Mouse (Mus musculus) mature B cell (primary cell): ENCODE data around the gene Acsbg1.
"Not testable (repeated sequence)": the region's sequence is repeated elsewhere in the genome, so short reads cannot be mapped to it uniquely, and the experiment has no call there.

Experiments
- in situ Hi-C: fragments of 300-500 bp; cut with MboI; formaldehyde crosslinking; loops from 2 replicates; pipeline ENCODE4 v1.14.3; 2019

The Acsbg1 gene

DNA sequence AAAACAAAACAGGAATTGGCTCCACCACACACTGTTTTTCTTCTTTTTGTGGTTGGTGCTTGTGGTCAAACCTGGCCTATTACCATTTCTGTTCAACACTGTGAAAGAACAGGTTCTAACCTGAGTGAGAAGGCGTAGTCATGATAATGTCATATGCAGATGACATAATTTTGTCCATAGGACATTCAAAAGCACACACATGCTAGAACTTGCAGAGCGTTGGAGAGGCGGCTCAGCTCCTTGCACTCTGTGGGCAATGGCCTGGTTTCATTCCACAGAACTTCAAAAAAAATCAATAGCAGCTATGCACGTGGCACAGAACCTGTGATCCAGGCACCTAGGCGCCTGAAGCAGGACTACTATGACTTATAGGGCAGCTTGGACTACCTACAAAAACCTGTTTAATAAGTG, 48.9 kb downstream of the Acsbg1 start:
- in situ Hi-C loops, result no loop called here

DNA sequence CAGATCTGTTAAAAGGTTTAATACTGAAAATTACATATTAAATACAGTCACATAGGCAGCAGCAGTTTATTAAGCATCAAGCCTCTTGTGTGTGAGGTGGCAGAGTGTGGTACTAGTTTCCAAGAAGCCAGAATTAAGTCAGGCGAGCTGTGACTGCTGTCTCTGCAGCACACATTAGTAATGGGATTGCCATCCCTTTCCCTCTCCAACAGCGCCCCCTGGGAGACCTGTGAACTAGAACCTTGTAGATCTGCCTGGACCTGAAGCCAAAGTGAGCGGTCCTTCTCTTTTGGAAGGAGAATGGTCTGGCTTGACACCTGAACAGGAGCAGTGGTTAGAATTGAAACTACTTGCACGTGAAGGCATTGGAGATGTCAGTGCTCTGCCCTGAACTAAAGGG, 56.8 kb downstream of the Acsbg1 start:
- in situ Hi-C loops, result no loop called here

DNA sequence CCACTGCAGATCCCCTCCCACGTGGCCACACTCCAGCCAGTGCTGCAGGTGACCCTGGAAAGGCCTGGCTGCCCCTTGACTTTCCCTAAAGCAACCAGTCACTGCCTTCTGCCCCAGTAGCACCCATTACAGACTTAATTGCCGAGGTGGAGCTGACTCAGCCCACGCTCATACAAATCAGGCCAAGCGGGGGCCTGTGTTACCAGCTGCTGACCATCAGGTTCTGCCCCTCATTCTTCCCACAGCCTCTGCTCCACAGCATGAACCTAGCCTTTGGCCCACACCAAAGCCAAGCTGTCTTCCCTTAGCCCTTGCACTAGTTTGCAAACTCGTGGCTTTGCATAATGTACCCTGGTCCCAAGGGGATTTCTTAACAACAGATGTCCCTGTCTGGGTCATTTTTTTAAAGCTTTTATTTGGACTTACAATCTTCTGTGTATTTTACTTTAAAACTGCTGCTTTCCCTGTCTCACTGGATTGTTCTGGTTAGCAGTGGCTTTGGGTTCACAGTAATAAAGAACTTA, 57.5 kb downstream of the Acsbg1 start:
- in situ Hi-C loops, result no loop called here

DNA sequence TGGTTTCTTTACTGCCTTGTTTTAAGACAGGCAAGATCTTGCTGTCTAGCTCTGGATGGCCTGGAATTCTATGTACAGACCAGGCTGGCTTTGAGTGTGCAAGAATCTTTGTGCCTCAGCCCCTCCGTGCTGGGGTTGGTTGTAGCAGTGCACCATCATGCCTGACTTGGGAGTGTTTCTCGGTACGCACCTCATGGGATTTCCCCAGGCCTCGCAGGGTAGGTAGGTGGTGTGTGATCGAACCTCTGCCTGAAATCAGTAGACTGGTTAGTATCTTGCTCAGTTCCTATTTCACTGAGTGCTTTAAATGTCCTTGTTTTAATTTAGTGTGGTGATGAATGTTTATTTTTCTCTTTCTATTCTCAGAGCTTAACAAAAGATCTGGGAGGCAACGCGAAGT, 58.8 kb downstream of the Acsbg1 start:
- in situ Hi-C loops, result no loop called here

DNA sequence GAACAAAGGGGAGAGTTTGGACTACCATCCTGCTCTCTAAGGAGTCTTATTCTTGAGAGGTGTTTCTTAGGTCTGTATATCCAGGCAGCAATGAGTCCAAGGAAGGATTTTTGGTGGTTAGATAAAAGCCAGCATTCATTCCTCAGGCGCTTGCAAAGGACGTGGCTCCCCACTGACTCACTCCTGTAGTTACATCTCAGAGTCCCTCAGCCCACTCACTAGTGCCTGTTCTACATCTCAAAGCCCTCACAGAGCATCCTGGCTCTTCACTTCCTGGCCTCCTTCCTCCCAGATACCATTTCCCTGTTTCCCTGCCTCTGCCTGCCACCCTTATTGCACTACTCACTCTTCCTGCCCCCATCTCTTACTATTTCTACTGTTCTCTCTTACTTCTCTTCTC, 59.3 kb downstream of the Acsbg1 start:
- in situ Hi-C loops, result no loop called here

DNA sequence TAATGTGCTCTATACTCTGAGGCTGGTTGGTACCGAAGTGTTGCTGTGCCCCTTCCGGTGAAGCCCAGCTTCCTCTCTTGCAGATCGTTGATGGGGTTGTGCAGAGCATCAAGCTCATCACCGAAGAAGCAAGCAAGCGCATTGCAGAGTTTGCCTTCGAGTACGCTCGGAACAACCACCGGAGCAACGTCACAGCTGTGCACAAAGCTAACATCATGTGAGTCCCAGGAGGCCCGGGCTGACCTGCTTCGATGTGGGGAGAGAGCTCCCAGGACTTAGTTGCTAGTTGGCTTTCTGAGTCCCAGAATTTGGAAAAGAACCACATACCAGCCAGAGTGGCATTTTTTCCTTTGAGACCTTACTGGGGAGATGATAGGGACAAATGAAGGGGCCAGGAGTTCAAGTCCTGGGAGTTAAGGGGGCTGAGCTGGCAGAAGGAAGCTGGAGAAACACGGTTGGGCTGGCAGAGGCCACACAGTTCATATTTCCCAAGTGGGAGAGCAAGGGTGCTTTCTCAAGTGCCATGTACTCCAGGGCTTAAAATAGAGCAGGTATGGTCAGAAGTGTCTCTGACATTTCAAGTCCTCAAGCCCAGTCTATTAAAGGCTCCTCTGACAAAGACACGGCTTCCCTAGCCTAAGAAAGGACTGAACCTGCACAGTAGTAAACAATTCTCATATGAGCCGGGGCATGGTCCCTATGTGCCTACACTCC, 64.8 kb downstream of the Acsbg1 start:
- in situ Hi-C loops, result no loop called here

DNA sequence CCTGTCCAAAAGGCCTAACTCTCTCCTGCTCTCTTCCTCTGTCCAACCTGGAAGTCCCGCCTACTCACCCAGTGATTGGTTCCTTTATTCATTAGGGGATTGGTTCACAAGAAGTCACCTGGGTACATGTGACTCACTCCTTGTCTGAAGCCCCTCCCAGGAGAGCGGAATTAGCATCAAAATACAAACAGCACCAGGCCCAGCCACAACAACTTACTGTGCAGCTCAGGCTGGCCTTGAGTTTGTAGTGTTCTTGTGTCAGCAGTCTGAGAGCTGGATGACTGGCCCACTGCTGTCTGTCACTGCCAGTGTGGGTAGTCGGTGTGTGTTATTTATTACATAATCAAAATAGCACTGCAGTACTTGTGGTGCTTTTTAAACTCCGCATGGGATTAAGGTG, 68.0 kb downstream of the Acsbg1 start:
- in situ Hi-C loops, result not testable (repeated sequence)

DNA sequence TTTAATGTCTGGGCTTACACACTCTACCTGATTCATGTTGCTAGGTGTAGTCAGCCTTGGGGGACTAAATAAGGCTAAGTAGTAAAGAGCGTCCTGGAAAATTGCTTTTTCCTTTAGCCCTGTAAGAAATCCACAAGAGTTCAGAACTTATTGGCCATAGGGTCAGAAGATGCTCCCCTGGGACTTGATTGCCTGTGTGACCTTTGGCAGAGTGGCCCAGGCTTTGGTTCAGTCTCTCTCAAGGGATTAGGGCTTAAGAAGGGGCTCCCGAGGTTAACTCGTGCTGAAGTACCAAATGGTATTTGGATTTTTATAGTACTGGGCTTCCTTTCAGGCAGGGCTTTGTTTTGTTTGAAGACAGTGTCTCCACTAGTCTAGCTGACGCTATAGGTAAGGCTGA, 73.8 kb downstream of the Acsbg1 start:
- in situ Hi-C loops, result no loop called here

DNA sequence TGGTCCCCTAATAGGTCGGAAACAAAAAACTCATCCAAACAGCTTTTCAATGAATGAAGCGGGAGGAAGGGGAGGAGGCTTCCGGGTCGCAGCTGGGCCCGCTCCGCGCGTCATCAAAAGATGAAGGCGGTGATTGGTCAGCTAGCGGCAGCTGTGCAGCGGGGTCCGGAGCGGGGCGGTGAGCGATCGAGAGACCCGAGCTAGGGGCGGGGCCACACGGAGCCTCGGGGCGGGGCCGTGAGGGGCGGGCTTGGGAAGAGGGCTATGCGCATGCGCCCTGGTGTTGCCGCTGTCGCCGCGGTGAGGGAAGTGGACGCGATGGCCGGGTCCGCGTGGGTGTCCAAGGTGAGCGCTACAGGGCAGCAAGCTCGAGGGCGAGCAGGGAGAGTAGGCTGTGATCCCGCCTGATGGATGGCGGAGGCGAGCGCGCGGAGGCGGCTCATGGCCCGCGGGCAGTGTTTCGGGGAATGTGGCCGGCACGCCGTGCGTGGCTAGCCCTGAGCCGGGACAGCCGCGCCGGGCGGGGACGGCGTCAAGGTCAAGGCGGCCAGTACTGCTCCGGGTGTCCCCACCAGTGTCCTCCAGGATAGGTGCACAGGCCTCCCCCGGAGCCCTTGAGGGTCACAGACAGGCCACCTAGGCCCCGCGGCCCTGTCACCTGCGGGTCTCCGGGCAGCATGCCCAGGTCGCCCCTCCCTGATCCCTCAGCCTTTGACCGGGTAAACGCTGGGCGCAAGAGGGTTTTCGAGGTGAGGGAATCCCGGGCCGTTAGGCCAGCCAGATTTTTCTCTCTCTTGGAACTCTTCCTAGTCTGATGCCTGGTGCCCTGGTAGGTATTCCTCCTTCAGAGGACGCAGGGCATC, 75.2 kb downstream of the Acsbg1 start, which contains the start of gene Idh3a:
Idh3a (plus strand) TSS at position 136 of the 863 bp plus-strand sequence.
- in situ Hi-C loops, result no loop called here

DNA sequence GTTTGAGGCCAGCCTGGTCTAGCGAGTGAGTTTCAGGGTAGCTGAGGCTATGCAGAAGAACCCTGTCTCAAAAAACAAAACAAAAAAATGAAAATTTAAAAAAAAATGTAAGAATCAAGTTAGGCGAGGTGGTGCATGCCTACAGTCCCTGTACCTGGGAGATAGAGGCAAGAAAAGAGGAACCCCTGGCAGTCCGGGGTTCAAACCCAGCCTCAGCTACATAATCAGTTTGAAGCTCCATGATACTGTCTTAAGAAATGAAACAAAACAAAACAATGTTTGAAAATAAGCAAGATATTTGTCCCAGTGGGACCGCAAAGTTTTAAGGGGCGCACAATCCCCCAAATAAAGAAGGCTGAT, 75.9 kb downstream of the Acsbg1 start:
- in situ Hi-C loops, result no loop called here

DNA sequence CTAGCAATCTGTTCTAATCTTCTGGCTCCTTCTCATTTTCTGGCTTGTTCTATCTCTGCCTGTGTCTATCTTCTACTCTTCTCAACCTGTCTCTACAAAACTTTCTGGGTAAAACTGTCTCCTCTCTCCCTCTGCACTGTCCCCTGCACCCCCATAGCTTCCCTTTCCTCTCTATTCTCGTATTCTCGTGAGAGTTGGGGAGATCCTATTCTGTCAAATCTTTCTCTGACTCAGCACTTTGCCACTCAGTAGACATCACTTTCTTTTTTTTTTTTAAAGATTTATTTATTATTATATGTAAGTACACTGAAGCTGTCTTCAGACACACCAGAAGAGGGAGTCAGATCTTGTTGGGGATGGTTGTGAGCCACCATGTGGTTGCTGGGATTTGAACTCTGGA, 77.5 kb downstream of the Acsbg1 start:
- in situ Hi-C loops, result not testable (repeated sequence)

DNA sequence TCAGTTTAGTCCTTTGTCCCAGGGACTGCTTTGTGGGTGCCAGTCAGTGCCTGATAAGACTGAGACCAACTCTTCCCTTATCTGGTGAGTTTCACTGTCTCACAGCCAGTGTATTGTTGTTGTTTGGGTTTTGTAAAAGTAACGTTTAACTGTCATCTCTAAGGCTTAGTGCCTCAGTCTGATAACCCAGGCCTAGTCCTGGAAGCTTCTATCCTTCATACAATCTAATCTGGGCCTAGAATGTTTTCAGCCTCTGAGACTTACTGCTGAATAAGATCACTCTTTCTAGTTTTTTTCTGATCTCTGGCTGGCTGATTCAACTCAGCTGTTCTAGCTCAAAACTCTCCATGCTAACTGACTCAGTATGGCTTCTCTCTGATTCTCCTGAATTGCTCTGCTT, 78.0 kb downstream of the Acsbg1 start:
- in situ Hi-C loops, result no loop called here

DNA sequence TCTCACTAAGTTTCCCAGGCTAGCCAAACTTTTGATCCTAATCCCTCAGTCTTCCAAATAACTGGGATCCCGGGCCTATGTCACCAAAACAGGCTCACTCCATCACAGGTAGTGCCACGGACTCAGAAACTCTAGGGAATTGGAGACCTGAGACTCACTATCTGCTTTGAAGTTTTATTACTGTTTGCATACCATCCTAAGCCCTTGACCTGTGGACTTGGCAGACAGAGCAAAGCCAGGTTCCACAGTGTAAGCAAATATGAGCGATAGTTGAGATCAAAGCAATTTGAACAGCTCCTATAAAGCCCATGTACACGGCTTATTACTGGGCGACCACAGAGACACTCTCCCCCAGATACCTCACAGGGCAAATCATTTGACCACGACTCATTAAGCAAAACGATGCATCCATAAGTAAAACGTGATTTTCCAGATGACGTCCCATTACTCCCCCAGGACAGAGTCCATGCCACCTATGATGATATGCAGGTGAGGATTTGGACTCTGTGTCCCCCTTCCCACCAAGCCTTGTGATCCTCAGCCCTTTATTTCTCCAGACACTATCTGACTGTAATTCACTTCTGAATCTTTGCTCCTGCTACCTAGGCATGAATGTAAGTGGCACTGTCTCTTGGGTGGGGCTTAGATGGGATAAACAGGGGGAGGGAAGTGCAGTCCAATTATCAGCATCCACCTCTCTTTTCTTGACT, 90.4 kb downstream of the Acsbg1 start:
- in situ Hi-C loops, result no loop called here

DNA sequence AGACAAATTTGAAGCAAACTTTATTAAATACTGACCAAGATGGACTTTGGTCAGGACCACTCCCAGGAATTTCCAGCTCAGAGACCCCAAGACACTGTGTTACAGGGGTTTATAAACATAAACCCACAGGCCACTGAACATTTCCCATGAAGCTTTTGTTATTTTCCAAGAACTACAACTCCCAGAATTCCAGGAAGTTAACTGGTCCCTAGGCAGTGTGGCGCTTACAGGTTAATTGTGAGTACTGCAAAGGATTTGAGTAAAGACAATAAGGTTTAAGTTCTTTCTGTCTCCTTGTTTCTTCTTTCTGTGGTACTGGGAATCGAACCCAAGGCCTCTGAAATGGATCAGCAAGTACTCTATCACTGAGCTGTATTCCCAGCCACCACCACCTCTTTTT, 92.9 kb downstream of the Acsbg1 start:
- in situ Hi-C loops, result no loop called here

DNA sequence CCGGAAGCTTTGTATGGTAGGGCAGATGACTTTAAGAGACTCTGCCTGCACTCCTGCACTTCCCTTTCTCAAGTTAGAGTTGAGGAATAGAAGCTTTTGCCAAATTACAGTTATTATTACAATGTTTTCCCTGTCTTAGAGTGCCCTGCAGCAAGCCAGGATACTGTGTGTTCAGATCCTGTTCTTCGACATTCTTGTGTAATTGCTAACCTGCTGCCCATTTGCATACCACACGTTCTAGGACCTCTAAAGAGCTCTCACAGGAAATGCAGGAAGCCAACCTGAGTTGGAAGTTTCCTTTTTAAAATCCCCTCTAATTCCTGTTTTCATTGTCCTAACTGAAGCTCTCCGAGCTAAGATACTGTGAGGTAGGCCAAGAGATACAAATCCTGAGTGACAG, 94.7 kb downstream of the Acsbg1 start:
- in situ Hi-C loops, result no loop called here

DNA sequence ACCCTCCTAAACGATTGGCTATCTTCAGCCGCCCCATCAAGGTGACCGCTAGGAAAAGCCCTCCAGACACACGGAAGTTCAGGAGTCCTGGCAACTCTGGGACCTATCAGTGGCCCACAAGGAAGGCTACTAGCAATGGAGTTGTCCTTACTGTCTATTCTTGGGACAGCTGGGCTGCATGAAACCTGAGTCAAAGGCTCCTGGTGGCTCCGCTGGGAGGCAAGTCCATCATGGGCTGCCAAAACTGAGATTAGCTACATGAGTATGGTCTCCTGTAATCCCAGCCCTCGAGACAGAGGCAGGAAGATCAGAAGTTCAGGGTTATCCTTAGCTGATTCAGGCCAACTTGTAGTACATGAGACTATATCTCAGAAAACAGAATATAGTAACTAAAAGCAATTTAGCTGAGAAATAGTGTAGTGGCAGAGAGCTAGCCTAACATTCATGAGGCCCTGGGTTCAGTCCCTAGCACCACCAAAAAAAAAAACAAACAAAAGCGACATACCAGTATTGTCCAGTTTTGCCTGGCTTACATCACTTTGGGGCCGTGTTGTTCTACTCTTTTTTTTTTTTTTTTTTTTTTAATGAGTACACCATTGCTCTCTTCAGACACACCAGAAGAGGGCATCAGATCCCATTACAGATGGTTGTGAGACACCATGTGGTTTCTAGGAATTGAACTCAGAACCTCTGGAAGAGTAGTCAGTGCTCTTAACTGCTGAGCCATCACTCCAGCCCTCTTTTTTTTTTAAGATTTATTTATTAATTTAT, 100.7 kb downstream of the Acsbg1 start:
- in situ Hi-C loops, result no loop called here

DNA sequence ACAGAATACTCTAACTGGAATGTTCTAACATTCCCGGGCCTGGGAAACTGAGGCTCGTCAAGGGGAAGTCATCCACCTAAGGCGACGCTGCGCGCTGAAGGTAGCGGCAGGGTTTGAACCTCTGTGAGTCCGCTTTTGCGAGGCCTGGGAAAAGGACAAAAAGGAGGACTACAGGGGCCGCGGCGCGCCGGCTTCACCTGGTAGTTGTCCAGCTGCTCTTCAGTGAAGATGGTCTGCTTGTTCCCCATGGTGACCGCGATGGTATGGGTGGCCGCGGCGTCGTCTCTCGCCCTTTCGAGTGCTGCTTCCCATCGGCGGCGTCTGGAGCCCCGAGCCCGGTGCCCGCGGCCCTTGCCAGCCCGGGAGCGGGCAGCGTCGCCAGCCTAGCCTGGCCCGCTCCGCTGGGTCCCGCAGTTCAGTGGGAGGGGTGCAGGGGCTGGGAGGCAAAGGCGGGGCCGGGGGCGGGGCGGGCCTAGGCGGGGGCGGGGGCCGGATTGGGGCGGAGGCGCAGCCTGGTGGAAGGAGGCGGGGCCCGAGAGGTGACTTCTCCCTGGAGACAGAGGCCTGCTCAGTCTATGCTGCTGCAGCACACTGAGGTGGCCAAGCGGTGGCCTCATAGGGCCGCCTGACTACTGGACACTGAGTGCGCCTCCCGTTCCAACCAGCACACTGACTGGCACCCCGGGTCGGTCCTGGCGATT, 101.7 kb downstream of the Acsbg1 start, which contains the start of gene Cib2:
Cib2 (minus strand) TSS at position 448 of the 701 bp plus-strand sequence.
- in situ Hi-C loops, result no loop called here

DNA sequence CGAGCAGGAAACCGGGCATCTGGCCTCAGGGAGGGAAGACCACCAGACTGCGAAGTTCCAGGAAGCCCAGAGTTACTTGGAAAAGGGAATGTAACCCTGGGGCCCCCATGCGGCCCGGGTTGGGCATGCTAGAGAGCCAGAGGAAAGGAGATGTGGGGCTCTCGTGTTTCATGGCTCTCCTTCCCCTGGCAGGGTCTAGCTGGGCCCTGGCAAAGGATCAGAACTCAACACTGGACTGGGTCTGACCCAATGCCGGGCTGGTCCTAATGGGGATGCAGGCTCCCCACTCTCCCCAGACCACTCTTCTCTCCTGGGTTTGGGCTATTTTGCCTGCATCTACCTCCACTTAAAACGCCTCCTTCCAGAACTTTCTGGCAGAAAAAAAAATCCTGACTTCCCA, 102.9 kb downstream of the Acsbg1 start:
- in situ Hi-C loops, result no loop called here

DNA sequence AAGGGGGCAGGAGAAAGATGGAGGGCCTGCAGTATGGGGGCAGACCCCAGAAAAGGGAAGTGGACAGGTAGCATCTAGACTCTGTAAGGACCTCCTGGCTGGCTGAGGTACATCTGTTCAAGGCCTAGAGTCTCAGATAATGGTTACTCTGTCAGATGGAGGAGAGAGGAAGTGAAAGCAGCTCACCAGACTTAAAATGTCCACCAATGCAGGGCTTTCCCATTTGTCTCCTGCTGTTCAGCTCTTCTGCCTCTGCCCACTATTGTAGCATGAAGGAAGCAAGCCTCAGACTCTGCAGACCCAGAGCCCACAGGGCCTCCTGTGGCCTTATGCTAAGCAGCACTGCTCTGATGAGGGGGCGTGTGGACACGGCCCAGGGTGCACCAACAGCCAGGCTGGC, 106.6 kb downstream of the Acsbg1 start:
- in situ Hi-C loops, result no loop called here
